Mouse (Mus musculus) midbrain, postnatal 0 days (tissue): ENCODE data around the gene Naa20. TPM values are rescaled to one million over a fixed set of nuclear protein-coding genes. Genes with fewer than 3 reads are reported as not detected.
A peak's percentile ranks its signal among the peaks of the same experiment; 100 is the strongest.

Source experiments
- ATAC-seq: fragments of 200-750 bp; cut with Nextera tagmentation; 2 replicates; pipeline ENCODE4 v1.8.0; 2017; ENCODE audit warnings: moderate number of reproducible peaks, mild to moderate bottlenecking, moderate TSS enrichment, moderate library complexity; ENCODE audit not compliant: low FRiP score
- DNase-seq: peaks from one replicate; pipeline ENCODE4 v3.0.0-alpha.2; 2015; ENCODE audit warnings: low spot score
- H3K27ac ChIP-seq: fragments of 300-500 bp; sonication (generic); 2 replicates; pipeline ENCODE4 v1.5.1; 2014; ENCODE audit warnings: low read depth, mild to moderate bottlenecking, low read length, mixed read lengths
- H3K27me3 ChIP-seq: fragments of 300-500 bp; sonication (generic); 2 replicates; pipeline ENCODE4 v1.6.1; 2014; ENCODE audit warnings: low read length, control low read depth, mixed read lengths; ENCODE audit not compliant: insufficient read depth
- H3K36me3 ChIP-seq: fragments of 300-500 bp; sonication (generic); 2 replicates; pipeline ENCODE4 v1.6.1; 2014; ENCODE audit warnings: low read length, control low read depth, mixed read lengths; ENCODE audit not compliant: insufficient read depth
- H3K4me1 ChIP-seq: fragments of 300-500 bp; sonication (generic); 2 replicates; pipeline ENCODE4 v1.6.1; 2014; ENCODE audit warnings: mild to moderate bottlenecking, control low read depth, antibody characterized with exemption, low read length, mixed read lengths; ENCODE audit not compliant: insufficient read depth
- H3K4me2 ChIP-seq: fragments of 300-500 bp; sonication (generic); 2 replicates; pipeline ENCODE4 v1.6.1; 2014; ENCODE audit warnings: low read depth, mild to moderate bottlenecking, low read length, mixed read lengths; ENCODE audit not compliant: poor library complexity, severe bottlenecking
- H3K4me3 ChIP-seq: fragments of 300-500 bp; sonication (generic); 2 replicates; pipeline ENCODE4 v1.5.1; 2014; ENCODE audit warnings: low read depth, mild to moderate bottlenecking, low read length, moderate library complexity
- H3K9ac ChIP-seq: fragments of 300-500 bp; sonication (generic); replicated peaks from 2 replicates; pipeline ENCODE4 v1.6.1; 2014; ENCODE audit warnings: mild to moderate bottlenecking, low read length, moderate library complexity, mixed read lengths; ENCODE audit not compliant: poor library complexity, severe bottlenecking
- H3K9me3 ChIP-seq: fragments of 300-500 bp; sonication (generic); 2 replicates; pipeline ENCODE4 v1.6.1; 2016; ENCODE audit warnings: low read length, control low read depth
- CTCF ChIP-seq: IDR thresholded peaks from 2 replicates; pipeline ENCODE4 v1.5.1; 2016; ENCODE audit warnings: antibody characterized with exemption, mild to moderate bottlenecking
- WGBS: fragments of 180-500 bp; shearing (Covaris S2); extraction: QIAGEN DNeasy Blood & Tissue Kit; methylation state at CpG from one replicate; pipeline ENCODE4 v1.1.7; 2014; 5-methylcytosine and 5-hydroxymethylcytosine counted together
- polyA plus RNA-seq: library from polyadenylated mRNA; unstranded; fragments of >200 nt; fragmentation: Nextera tagmentation; extraction: Ambion mirVana; gene quantifications from 2 replicates; pipeline ENCODE4 v1.2.1, GENCODE M21; 2015
- total RNA-seq: library from RNA; depleted of rRNA; stranded (reverse); fragments of >200 nt; gene quantifications from 2 replicates; pipeline ENCODE4 v1.2.3, GENCODE M21; 2014

Naa20 gene
- total and polyA plus RNA-seq, 2 experiments from 2014 or later, result 106 to 153 TPM

GRCm38 (mm10) chr2:145952726-145953125 lies 50.8 kb downstream of the Naa20 start:
- DNase-seq, result no peak
- no peak for TF ChIP-seq CTCF
- WGBS, result 92% methylated on average over 5 of the region's 5 CpGs
- H3K4me3 ChIP-seq, result no peak overlapping the region
- H3K4me1 ChIP-seq, result peaks cover 3% of the 10 kb centered on the region; the same call in 1 of the 2 replicates
- ATAC-seq, result no peak
- H3K27ac ChIP-seq, result no peak overlapping the region
- H3K36me3 ChIP-seq, result no peaks in the 10 kb centered on the region
- H3K4me2 ChIP-seq, result no peak overlapping the region
- H3K9me3 ChIP-seq, result no peaks in the 10 kb centered on the region
- no peaks in the 10 kb centered on the region for H3K27me3 ChIP-seq
- no peak overlapping the region for H3K9ac ChIP-seq

- Histone ChIP-seq H3K36me3 (no peaks in the 10 kb centered on the region), H3K9me3 (no peaks in the 10 kb centered on the region), H3K4me1 (no peaks in the 10 kb centered on the region), H3K9ac (no peak overlapping the region), H3K27me3 (no peaks in the 10 kb centered on the region), H3K4me2 (no peak overlapping the region), H3K27ac (no peak overlapping the region), H3K4me3 (no peak overlapping the region)
- WGBS, result 49% methylated on average over 10 of the region's 10 CpGs
- DNase-seq, result no peak
- no peak for ATAC-seq
- no peak for TF ChIP-seq CTCF
Observed at GRCm38 (mm10) chr2:145955844-145956243, 53.9 kb downstream of the Naa20 start.

GRCm38 (mm10) chr2:145956318-145956717 lies 54.4 kb downstream of the Naa20 start:
- Histone ChIP-seq H3K36me3 (no peaks in the 10 kb centered on the region), H3K27ac (no peak overlapping the region), H3K27me3 (no peaks in the 10 kb centered on the region), H3K9me3 (no peaks in the 10 kb centered on the region), H3K4me3 (no peak overlapping the region), H3K4me2 (no peak overlapping the region), H3K9ac (no peak overlapping the region), H3K4me1 (no peaks in the 10 kb centered on the region)
- DNase-seq (no peak), ATAC-seq (no peak)
- TF ChIP-seq CTCF, result no peak
- WGBS, result 51% methylated on average over 5 of the region's 5 CpGs

- no peak for ATAC-seq
- H3K36me3 ChIP-seq, result no peaks in the 10 kb centered on the region
- DNase-seq, result peak; percentile 81
- H3K4me2 ChIP-seq, result no peak overlapping the region
- no peaks in the 10 kb centered on the region for H3K27me3 ChIP-seq
- H3K9me3 ChIP-seq, result no peaks in the 10 kb centered on the region
- H3K4me1 ChIP-seq, result no peaks in the 10 kb centered on the region
- no peak overlapping the region for H3K9ac ChIP-seq
- H3K27ac ChIP-seq, result no peak overlapping the region
- no peak overlapping the region for H3K4me3 ChIP-seq
- 10% methylated on average over 4 of the region's 4 CpGs for WGBS
- TF ChIP-seq CTCF, result peak; percentile 93
Observed at GRCm38 (mm10) chr2:145957450-145957849, 55.6 kb downstream of the Naa20 start.

- H3K4me2 ChIP-seq, result no peak overlapping the region
- WGBS, result 78% methylated on average over 6 of the region's 6 CpGs
- no peak for TF ChIP-seq CTCF
- no peak for DNase-seq
- no peaks in the 10 kb centered on the region for H3K9me3 ChIP-seq
- no peak overlapping the region for H3K9ac ChIP-seq
- no peak overlapping the region for H3K4me3 ChIP-seq
- H3K4me1 ChIP-seq, result no peaks in the 10 kb centered on the region
- H3K36me3 ChIP-seq, result no peaks in the 10 kb centered on the region
- H3K27ac ChIP-seq, result no peak overlapping the region
- no peak for ATAC-seq
- H3K27me3 ChIP-seq, result no peaks in the 10 kb centered on the region
Observed at GRCm38 (mm10) chr2:145958097-145958496, 56.2 kb downstream of the Naa20 start.

- no peaks in the 10 kb centered on the region for H3K4me1 ChIP-seq
- no peak overlapping the region for H3K4me2 ChIP-seq
- H3K27me3 ChIP-seq, result no peaks in the 10 kb centered on the region
- H3K36me3 ChIP-seq, result no peaks in the 10 kb centered on the region
- H3K4me3 ChIP-seq, result no peak overlapping the region
- no peaks in the 10 kb centered on the region for H3K9me3 ChIP-seq
- DNase-seq, result no peak
- no peak for TF ChIP-seq CTCF
- H3K9ac ChIP-seq, result no peak overlapping the region
- WGBS, result 64% methylated on average over 7 of the region's 7 CpGs
- no peak overlapping the region for H3K27ac ChIP-seq
- no peak for ATAC-seq
Observed at GRCm38 (mm10) chr2:145958551-145958950, 56.7 kb downstream of the Naa20 start.
